Mouse (Mus musculus) lung, postnatal 0 days (tissue): ENCODE measurements at regions not wholly inside any gene's neighbourhood (a gene's known extent, or its start where the extent isn't known, plus 50 kb on each side); places are given as distances from the start of the nearest gene placed in this dataset.

Source experiments
- CTCF ChIP-seq: IDR thresholded peaks from 2 replicates; pipeline ENCODE4 v1.5.1; 2016; ENCODE audit warnings: antibody characterized with exemption, mild to moderate bottlenecking
- EP300 ChIP-seq: IDR thresholded peaks from 2 replicates; pipeline ENCODE4 v1.6.1; 2016; ENCODE audit warnings: antibody characterized with exemption, mild to moderate bottlenecking, control low read depth

DNA sequence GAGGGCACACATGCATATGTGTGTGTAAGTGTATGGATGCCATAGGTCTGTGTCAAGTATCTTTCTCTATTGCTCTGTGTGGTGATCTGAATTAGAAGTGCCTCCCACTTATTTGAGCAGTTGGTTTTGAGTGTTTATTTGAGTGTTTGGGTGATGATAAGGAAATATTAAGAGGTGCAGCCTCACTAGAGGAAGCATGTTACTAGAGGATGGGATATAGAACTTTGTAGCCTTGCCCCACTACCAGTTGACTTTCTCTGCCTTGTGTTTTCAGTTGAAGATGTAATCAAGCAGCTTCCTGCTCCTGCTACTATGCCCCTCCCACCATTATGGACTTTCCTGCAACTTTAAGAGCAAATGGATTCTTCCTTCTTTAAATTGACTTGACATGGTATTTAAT, 799.6 kb upstream of the Lcorl start:
- TF ChIP-seq CTCF = no peak
- no peak for TF ChIP-seq EP300
